Mouse (Mus musculus) urinary bladder, adult 2 months (tissue): ENCODE results near the gene Pts. TPM values are rescaled to one million over a fixed set of nuclear protein-coding genes. Genes with fewer than 3 reads are reported as not detected.

Source experiments
- DNase-seq: peaks from one replicate; pipeline ENCODE4 v3.0.0; 2022; ENCODE audit warnings: low spot score
- polyA plus RNA-seq: library from polyadenylated mRNA; depleted of rRNA; stranded (reverse); fragments of >200 nt; gene quantifications from 2 replicates; pipeline ENCODE4 v1.2.3, GENCODE M21; 2012; rRNA removed

Pts gene
- polyA plus RNA-seq, result 101 and 137 TPM in 2 replicates

DNA sequence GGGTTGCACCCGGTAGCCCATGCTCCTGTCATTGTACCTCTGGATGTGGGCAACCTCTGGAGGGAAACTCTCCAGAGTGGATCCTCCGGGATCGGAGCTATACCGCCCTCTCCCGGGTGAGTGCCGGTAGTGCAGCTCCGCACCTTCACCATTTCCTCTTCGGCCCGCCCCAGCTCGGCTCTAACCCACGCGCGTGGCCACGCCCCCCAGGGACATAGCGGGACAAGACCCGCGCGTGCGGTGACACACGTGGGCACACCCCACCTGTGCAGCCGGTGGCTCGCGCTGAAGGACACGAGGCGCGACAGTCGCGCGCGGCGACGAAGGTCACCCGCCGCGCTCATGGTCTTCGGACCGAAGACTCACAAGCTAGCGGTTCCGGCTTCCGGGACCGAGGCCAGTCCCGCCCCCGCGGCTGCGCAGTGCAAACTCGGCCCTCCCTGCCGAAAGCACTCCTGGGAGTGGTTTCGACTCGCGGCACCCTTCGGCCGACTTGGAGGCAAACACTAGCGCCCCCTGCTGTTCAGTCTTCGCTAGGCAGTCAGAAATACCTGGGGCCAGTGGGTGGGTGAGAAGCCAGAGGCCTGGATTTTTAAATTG is at the start of gene Pts:
Pts (minus strand) TSS at position 432 of the 600 bp plus-strand sequence.
- peak; percentile 96 for DNase-seq

DNA sequence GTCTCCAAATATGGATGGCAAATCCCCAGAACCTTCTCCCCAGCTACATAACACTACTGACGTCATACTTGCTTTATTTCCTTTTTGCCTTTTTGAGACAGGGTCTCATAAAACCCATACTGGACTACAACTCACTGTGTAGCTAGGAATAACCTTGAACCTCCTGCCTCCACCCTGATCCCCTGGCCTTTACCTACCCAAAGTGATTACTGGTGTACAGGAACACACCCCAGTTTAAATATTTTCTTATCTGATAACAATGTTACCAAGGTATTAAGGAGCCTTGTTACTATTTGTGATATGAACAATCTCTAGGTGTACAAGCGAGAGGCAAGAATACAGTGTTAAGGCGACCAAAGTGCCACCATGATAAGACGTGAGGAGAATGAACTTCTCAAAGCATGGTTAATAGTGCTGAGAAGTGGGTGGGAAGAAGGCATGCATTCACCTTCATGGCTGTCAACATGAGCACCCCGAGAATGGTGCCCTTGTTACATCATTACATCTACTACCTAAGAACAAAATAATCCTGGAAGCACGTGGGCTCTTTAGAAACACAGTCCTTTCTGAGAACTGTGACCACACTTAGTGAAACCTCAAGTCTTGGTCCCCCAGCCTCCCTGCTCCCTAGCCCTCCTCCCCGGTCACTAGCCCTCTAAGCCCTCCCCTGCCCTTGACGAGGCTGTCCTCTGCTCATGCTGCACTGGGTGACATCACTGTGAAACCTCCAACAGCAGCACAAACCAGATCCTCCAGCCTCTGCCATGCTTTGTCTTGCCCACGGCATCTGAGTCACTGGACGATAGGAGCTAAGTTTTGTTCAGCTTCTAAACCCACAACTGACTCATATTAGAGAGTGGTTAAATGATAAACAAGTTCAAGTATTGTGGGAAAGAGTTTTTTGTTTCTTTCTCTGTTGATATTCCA is 41.3 kb upstream of the Pts start:
- DNase-seq, result no peak

DNA sequence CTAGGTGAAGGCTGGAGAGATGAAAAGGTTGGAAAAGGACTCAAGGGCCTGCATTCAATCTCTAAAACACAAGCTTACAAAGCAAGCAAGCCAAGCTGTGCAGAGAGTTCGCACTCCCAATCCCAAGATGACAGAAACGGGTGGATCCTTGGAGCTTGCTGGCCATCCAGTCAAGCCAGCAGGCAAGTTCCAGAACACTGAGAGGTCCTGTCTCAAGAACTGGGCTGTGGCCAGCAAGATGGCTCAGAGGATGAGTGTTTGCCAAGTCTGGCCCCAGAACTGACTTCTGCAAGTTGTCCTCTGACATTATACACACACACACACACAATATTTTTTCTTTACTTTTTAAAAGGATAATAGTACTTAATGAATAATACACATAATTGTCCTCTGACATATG is 39.4 kb upstream of the Pts start:
- DNase-seq, result no peak

GRCm38 (mm10) chr9:50567372-50567771 is 38.8 kb upstream of the Pts start:
- DNase-seq, result no peak

GRCm38 (mm10) chr9:50565940-50566339 is 37.4 kb upstream of the Pts start:
- no peak for DNase-seq

DNA sequence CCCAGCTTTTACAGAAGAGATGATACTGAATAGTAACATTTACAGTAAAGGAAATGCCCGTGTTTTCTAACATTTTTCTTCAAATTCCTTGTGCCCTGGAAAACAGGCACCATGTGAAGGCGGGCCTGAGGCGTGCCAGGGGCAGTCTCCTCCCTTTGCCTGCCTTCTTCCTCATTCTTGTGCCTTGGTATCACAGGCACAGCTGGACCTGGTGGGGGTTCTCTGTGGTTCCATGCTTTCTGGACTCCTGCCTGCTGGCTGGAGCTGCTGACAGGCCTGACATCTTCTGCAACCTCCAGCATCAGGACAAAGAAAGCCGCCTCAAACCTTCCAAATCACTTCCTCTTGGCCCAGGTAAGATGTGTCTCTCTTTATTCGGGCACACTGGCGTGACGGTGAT is 36.6 kb upstream of the Pts start:
- no peak for DNase-seq

DNA sequence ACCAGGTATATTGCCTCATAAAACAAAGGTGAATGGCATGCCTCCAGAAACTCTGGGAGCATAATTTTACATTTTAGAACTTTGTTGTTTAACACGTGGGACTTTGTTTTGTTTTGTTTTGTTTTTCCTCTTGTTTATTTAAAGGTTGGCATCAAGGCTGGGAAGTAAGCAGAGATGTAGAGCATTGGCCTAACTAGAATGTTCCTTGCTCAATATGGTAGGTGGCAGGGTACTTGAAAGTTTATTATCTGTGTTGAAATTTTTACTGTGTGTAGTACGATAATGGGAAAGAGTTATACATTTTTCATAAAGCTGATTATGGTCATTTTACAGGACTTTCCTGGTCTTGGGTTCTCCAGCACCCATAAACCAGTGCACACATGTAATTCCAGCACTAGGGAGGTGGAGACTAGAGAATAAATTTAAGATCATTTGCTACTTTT is 33.4 kb upstream of the Pts start:
- DNase-seq, result no peak

- DNase-seq, result no peak
Measured at GRCm38 (mm10) chr9:50561145-50561917, 32.8 kb upstream of the Pts start, which contains the start of gene Tex12. Gene Tex12, minus strand, starts transcription at chr9:50561325.

GRCm38 (mm10) chr9:50555094-50555446 is 26.5 kb upstream of the Pts start, which contains the start of gene Bco2:
Gene Bco2, minus strand, starts transcription at chr9:50555181.
- DNase-seq, result no peak

GRCm38 (mm10) chr9:50554241-50555093 is 25.9 kb upstream of the Pts start, which contains the start of gene Il18:
Gene Il18, plus strand, starts transcription at chr9:50554827.
- no peak for DNase-seq

- no peak for DNase-seq
Measured at GRCm38 (mm10) chr9:50553547-50553946, 25.0 kb upstream of the Pts start.

DNA sequence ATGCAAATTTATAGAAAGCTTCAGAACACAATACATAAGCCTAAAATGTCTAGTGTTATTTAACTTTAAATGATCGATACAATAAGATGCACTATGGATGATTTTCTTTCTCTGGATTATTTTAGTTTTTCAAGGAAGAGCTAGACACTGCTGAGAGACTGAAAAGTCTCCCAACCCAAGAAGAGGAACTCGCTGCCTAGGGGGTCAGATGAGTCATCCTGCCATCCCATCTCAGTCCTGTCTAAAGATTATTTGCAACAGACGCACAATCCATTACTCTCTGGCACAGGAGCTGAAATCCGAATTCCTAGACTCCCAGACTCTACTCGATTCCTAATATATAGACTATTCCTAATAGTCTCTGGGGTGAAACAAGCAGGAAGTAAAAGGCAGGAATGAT is 23.7 kb upstream of the Pts start:
- DNase-seq, result no peak

DNA sequence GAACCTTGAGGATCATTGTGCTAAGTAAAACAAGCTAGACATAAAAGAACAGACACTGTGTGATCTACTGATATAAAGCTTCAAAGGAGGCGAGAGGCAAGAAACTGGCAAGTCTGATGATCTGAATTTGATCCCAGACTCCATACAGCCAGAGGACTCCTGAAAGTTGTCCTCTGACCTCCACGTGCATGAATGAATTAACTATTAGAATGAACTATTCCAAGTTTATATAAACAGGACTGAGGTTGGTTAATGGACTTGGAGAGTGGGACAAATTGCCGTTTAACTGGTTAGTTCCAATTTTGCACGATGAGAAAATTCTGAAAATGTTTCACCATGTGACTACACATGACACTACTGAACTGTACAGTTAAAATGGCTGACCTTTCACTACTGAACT is 20.4 kb upstream of the Pts start:
- DNase-seq, result no peak

DNA sequence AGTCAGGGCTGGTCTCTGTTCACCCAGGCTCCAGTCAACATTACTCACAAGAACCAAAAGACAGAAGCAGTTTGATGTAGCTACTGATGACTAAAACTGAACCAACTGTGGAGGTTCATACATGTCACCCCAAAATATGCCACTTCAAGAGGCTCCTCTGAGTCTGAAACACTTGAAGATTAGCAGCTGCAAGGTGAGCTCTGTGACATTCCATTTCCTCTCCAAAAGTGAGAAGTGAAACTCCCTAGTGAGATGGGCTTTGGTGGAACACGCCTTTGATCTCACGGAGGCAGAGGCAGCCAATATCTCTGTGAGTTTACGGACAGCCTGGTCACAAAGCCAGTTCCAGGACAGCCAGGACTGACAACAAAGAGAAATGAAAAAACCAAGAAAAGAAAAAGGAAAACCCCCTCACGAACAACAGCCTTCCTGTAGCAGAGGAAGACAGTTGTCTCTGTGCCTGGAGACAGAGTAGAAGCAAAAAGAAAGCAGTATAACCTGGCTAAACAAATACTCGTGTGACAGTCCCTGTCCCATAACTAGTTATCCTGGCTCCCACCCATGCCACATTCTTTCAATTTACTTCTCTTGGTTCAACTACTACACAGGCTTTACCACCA is 19.4 kb upstream of the Pts start:
- no peak for DNase-seq

GRCm38 (mm10) chr9:50542401-50542800 is 13.9 kb upstream of the Pts start:
- no peak for DNase-seq

DNA sequence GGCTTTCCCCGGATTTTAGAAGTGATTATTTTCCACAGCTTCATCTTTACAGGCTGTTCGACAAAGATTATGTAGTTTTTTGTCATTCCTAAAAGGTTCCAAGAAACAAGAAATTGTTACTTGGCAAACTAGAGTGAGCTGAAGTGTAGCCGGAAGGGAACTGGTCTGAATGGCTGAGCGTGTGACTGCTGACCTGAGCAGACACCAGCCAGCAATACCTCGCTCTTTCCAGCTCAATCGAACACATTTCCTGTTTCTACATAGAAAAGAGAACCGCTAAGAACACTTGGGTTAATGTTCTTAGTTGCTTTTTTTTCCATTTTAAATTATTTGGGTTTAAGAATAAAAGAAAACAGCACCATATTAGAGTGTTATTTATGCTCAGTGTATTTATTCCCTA is 11.6 kb upstream of the Pts start:
- no peak for DNase-seq

- DNase-seq, result no peak
Measured at GRCm38 (mm10) chr9:50537295-50537694, 8.8 kb upstream of the Pts start.

GRCm38 (mm10) chr9:50536603-50537135 is 8.1 kb upstream of the Pts start:
- DNase-seq, result no peak

DNA sequence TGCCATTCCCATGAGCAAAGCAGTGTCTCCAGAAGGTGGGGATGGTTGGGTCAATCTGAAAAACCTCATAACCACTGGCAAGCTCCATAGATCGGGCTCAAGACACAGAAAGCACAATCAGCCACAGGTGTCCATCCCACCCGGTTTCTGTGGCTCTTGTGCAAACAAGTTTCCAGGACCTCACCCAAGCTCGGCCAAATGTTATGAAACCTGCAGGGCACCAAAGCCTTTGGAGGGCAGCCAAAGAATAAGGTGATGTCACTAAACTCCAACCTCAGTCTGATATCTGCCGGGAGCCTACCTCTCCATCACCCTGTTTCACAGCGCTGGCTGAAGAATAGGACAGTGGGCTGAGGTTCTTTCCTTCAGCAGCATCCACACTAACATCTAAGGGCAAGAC is 7.4 kb upstream of the Pts start:
- no peak for DNase-seq

DNA sequence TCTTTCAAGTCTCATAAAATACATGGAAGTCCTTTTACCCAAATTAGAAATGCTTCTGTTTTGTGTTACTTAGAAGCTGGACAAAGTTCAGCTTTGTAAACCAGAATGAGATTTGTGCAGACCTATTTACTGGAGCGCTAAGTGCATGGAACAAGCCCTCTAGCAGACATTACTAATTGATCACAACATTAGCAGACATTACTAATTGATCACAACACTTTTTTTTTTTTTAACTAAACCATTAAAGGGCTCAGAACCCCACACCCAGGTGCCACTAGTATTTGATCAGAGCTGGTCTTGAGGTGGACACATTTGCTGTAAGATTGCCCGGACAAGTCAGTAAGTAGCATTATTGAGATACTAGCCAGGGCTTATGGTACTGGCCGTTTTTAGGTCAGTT is 5.3 kb upstream of the Pts start:
- no peak for DNase-seq

DNA sequence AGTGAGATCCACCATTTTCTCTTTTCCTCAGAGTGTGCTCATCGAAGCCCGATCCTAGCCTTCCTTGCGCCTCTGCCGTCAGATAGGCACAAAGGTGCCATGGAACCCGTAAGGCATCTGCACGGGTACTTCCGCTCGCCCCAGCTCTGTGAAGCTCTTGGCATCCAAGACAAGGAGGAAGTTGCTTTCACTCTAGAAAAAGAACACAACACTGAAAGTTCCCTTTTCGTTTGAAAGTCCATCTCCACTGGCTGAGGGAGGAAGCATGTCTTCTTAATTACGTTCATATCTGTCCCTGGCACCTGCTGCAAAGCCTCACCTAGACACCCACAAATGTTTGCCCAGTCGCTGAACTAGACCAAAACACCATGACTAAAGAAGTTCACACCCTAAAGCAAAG is 4.8 kb upstream of the Pts start:
- DNase-seq, result no peak
